Mouse (Mus musculus) neural tube, embryonic 13.5 days (tissue): ENCODE data around the gene Dyrk3. TPM values are rescaled to one million over a fixed set of nuclear protein-coding genes. Genes with fewer than 3 reads are reported as not detected.
"Not testable (repeated sequence)": the region's sequence is repeated elsewhere in the genome, so short reads cannot be mapped to it uniquely, and the experiment has no call there.

ENCODE experiments used
- ATAC-seq: fragments of 200-750 bp; cut with Nextera tagmentation; 2 replicates; pipeline ENCODE4 v1.8.0; 2017; ENCODE audit warnings: low read depth, mild to moderate bottlenecking, moderate TSS enrichment, moderate library complexity
- H3K27ac ChIP-seq: fragments of 300-500 bp; sonication (generic); replicated peaks from 2 replicates; pipeline ENCODE4 v1.5.1; 2015; ENCODE audit warnings: moderate library complexity, mild to moderate bottlenecking, inconsistent platforms
- H3K27me3 ChIP-seq: fragments of 300-500 bp; sonication (generic); 2 replicates; pipeline ENCODE4 v1.6.1; 2015; ENCODE audit warnings: mild to moderate bottlenecking, inconsistent platforms
- H3K36me3 ChIP-seq: fragments of 300-500 bp; sonication (generic); 2 replicates; pipeline ENCODE4 v1.6.1; 2015; ENCODE audit warnings: mild to moderate bottlenecking, inconsistent platforms
- H3K4me1 ChIP-seq: fragments of 300-500 bp; sonication (generic); replicated peaks from 2 replicates; pipeline ENCODE4 v1.6.1; 2015; ENCODE audit warnings: inconsistent platforms
- H3K4me2 ChIP-seq: fragments of 300-500 bp; sonication (generic); 2 replicates; pipeline ENCODE4 v1.6.1; 2015; ENCODE audit warnings: inconsistent platforms, mild to moderate bottlenecking, moderate library complexity
- H3K4me3 ChIP-seq: fragments of 300-500 bp; sonication (generic); 2 replicates; pipeline ENCODE4 v1.5.1; 2015; ENCODE audit warnings: mild to moderate bottlenecking, inconsistent platforms
- H3K9ac ChIP-seq: fragments of 300-500 bp; sonication (generic); 2 replicates; pipeline ENCODE4 v1.6.1; 2015; ENCODE audit warnings: moderate library complexity, mild to moderate bottlenecking, inconsistent platforms
- H3K9me3 ChIP-seq: fragments of 300-500 bp; sonication (generic); 2 replicates; pipeline ENCODE4 v1.6.1; 2016; ENCODE audit warnings: inconsistent platforms
- WGBS: fragments of 180-500 bp; shearing (Covaris S2); methylation state at CpG from one replicate; pipeline ENCODE4 v1.1.7; 2015; 5-methylcytosine and 5-hydroxymethylcytosine counted together
- polyA plus RNA-seq: library from polyadenylated mRNA; unstranded; fragments of >200 nt; fragmentation: Nextera tagmentation; extraction: Ambion mirVana; gene quantifications from 2 replicates; pipeline ENCODE4 v1.2.1, GENCODE M21; 2015

Gene Dyrk3
- polyA plus RNA-seq, 1 experiment from 2014 or later: 17.3 TPM

GRCm38 (mm10) chr1:131146181-131146614 is 8.1 kb upstream of the Dyrk3 start:
- no peak for ATAC-seq
- Histone ChIP-seq H3K9ac (no peak overlapping the region), H3K27ac (no peak overlapping the region), H3K4me3 (no peak overlapping the region), H3K9me3 (no peaks in the 10 kb centered on the region), H3K4me1 (no peaks in the 10 kb centered on the region), H3K27me3 (peaks cover 2% of the 10 kb centered on the region; the same call in 1 of the 2 replicates), H3K36me3 (no peaks in the 10 kb centered on the region), H3K4me2 (no peak overlapping the region)
- 86% methylated on average over 3 of the region's 3 CpGs for WGBS

- not testable (repeated sequence) for H3K27me3 ChIP-seq, H3K9me3 ChIP-seq, H3K9ac ChIP-seq, H3K36me3 ChIP-seq, ATAC-seq, H3K4me1 ChIP-seq, H3K4me3 ChIP-seq, H3K4me2 ChIP-seq, H3K27ac ChIP-seq
- WGBS: 85% methylated on average over 3 of the region's 3 CpGs
Measured at GRCm38 (mm10) chr1:131145222-131145621, 7.1 kb upstream of the Dyrk3 start.

GRCm38 (mm10) chr1:131142472-131142871 is 4.3 kb upstream of the Dyrk3 start:
- no peak for ATAC-seq
- Histone ChIP-seq H3K27ac (no peak overlapping the region), H3K27me3 (no peaks in the 10 kb centered on the region), H3K9me3 (no peaks in the 10 kb centered on the region), H3K4me2 (no peak overlapping the region), H3K4me3 (no peak overlapping the region), H3K4me1 (peaks cover 9% of the 10 kb centered on the region; the same call in 1 of the 2 replicates), H3K36me3 (no peaks in the 10 kb centered on the region), H3K9ac (no peak overlapping the region)
- WGBS: 90% methylated on average over 1 of the region's 1 CpGs

- Histone ChIP-seq H3K4me3 (no peak overlapping the region), H3K9me3 (no peaks in the 10 kb centered on the region), H3K4me1 (peaks cover 18% of the 10 kb centered on the region), H3K27ac (no peak overlapping the region), H3K4me2 (no peak overlapping the region), H3K36me3 (no peaks in the 10 kb centered on the region), H3K27me3 (no peaks in the 10 kb centered on the region), H3K9ac (no peak overlapping the region)
- WGBS: 61% methylated on average over 2 of the region's 2 CpGs
- no peak for ATAC-seq
Measured at GRCm38 (mm10) chr1:131141449-131141848, 3.3 kb upstream of the Dyrk3 start.

GRCm38 (mm10) chr1:131139102-131140095 is 1.3 kb upstream of the Dyrk3 start:
- Histone ChIP-seq H3K27ac (peak overlapping the region; percentile 94; the same call in 1 of the 2 replicates), H3K4me2 (peak overlapping the region; percentile 79), H3K27me3 (no peaks in the 10 kb centered on the region), H3K36me3 (no peaks in the 10 kb centered on the region), H3K4me3 (peak overlapping the region; percentile 82; the same call in 1 of the 2 replicates), H3K4me1 (peaks cover 38% of the 10 kb centered on the region), H3K9ac (peak overlapping the region; percentile 92; the same call in 1 of the 2 replicates), H3K9me3 (no peaks in the 10 kb centered on the region)
- no peak for ATAC-seq
- WGBS: 65% methylated on average over 11 of the region's 11 CpGs

GRCm38 (mm10) chr1:131137717-131138118 is 422 bp downstream of the Dyrk3 start:
- ATAC-seq: peak; percentile 88
- no peaks in the 10 kb centered on the region for H3K36me3 ChIP-seq
- H3K27ac ChIP-seq: peak overlapping the region; percentile 94
- peak overlapping the region; percentile 82 for H3K4me3 ChIP-seq
- no peaks in the 10 kb centered on the region for H3K27me3 ChIP-seq
- peak overlapping the region; percentile 79 for H3K4me2 ChIP-seq
- H3K9me3 ChIP-seq: no peaks in the 10 kb centered on the region
- H3K9ac ChIP-seq: peak overlapping the region; percentile 92
- H3K4me1 ChIP-seq: peaks cover 44% of the 10 kb centered on the region
- under 1% methylated on average over 35 of the region's 36 CpGs for WGBS

GRCm38 (mm10) chr1:131137111-131137510 is 1.0 kb downstream of the Dyrk3 start:
- peak overlapping the region; percentile 79 for H3K4me2 ChIP-seq
- ATAC-seq: no peak
- peaks cover 44% of the 10 kb centered on the region for H3K4me1 ChIP-seq
- peak overlapping the region; percentile 92 for H3K9ac ChIP-seq
- no peaks in the 10 kb centered on the region for H3K36me3 ChIP-seq
- no peak overlapping the region; the same call in 1 of the 2 replicates for H3K27ac ChIP-seq
- no peaks in the 10 kb centered on the region for H3K27me3 ChIP-seq
- 10% methylated on average over 5 of the region's 5 CpGs for WGBS
- H3K4me3 ChIP-seq: peak overlapping the region; percentile 82
- H3K9me3 ChIP-seq: no peaks in the 10 kb centered on the region

GRCm38 (mm10) chr1:131135960-131136629 is 2.0 kb downstream of the Dyrk3 start:
- Histone ChIP-seq H3K9me3 (no peaks in the 10 kb centered on the region), H3K27ac (0 out of 2 replicates have a peak overlapping the region, but pooled peaks have one; percentile 13), H3K4me2 (peak overlapping the region; percentile 79), H3K9ac (no peak overlapping the region), H3K4me3 (peak overlapping the region; percentile 82), H3K36me3 (no peaks in the 10 kb centered on the region), H3K4me1 (peaks cover 44% of the 10 kb centered on the region), H3K27me3 (no peaks in the 10 kb centered on the region)
- WGBS: 81% methylated on average over 10 of the region's 10 CpGs
- no peak for ATAC-seq

GRCm38 (mm10) chr1:131134942-131135522 is 3.1 kb downstream of the Dyrk3 start:
- peak overlapping the region; percentile 79 for H3K4me2 ChIP-seq

GRCm38 (mm10) chr1:131134231-131134630 is 3.9 kb downstream of the Dyrk3 start:
- Histone ChIP-seq H3K27me3 (no peaks in the 10 kb centered on the region), H3K4me2 (peak overlapping the region; percentile 79), H3K4me3 (no peak overlapping the region), H3K27ac (peak overlapping the region; percentile 20), H3K9ac (0 out of 2 replicates have a peak overlapping the region, but pooled peaks have one; percentile 9), H3K9me3 (no peaks in the 10 kb centered on the region), H3K4me1 (peaks cover 42% of the 10 kb centered on the region), H3K36me3 (peaks cover 18% of the 10 kb centered on the region)
- ATAC-seq: no peak
- WGBS: 41% methylated on average over 6 of the region's 6 CpGs

More at GRCm38 (mm10) chr1:131134942-131135522, 3.1 kb downstream of the Dyrk3 start:
- Histone ChIP-seq H3K9me3 (no peaks in the 10 kb centered on the region), H3K27ac (peak overlapping the region; percentile 49; the same call in 1 of the 2 replicates), H3K27me3 (no peaks in the 10 kb centered on the region), H3K9ac (0 out of 2 replicates have a peak overlapping the region, but pooled peaks have one; percentile 38), H3K4me1 (peaks cover 44% of the 10 kb centered on the region), H3K4me3 (no peak overlapping the region), H3K36me3 (peaks cover 10% of the 10 kb centered on the region)
- 45% methylated on average over 8 of the region's 8 CpGs for WGBS
- no peak for ATAC-seq

- no peak for ATAC-seq
- no peak overlapping the region for H3K4me2 ChIP-seq
Measured at GRCm38 (mm10) chr1:131125987-131126744, 12.0 kb downstream of the Dyrk3 start.

More at GRCm38 (mm10) chr1:131125987-131126744, 12.0 kb downstream of the Dyrk3 start:
- Histone ChIP-seq H3K9me3 (no peaks in the 10 kb centered on the region), H3K27me3 (no peaks in the 10 kb centered on the region), H3K27ac (no peak overlapping the region), H3K36me3 (peaks cover 39% of the 10 kb centered on the region), H3K4me1 (no peaks in the 10 kb centered on the region), H3K4me3 (no peak overlapping the region), H3K9ac (no peak overlapping the region)
- WGBS: 82% methylated on average over 11 of the region's 11 CpGs
